Mouse (Mus musculus) embryonic fibroblast, embryonic 13.5 days (primary cell): ENCODE measurements around the gene Ergic1.

Source experiments
- CTCF ChIP-seq: IDR thresholded peaks from 2 replicates; pipeline ENCODE4 v1.5.1; 2011; ENCODE audit warnings: mild to moderate bottlenecking, control low read depth, low read length, moderate library complexity, borderline replicate concordance; ENCODE audit not compliant: insufficient read depth
- POLR2A ChIP-seq: IDR thresholded peaks from 2 replicates; pipeline ENCODE4 v1.6.1; 2011; ENCODE audit warnings: low read depth, mild to moderate bottlenecking, control low read depth, low read length, moderate library complexity

DNA sequence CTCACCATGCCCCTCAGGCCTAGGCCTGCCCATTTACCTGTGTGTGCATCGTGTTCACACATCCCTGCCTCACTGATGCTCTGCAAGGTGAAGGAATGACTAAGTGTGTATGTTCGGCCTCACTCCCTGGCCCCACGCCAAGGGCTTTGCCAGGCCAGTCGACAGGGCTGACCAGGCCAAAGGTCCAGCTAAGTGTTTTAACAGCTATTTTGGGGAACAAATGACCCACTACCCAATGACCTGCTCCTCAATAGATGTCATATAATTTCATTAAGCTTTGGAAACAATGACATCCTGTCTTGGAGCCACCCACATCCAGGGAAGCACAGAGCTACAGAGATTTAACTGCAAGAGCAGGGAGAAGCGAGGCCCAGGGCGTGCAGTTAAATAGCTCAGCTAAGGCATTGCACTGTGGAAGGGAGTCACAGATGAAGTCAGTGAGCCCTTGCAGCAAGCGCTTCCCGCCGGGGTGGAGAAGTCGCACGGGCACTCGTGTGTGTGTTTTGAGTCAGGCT lies 41.1 kb downstream of the Ergic1 start:
- no peak for TF ChIP-seq CTCF
- TF ChIP-seq POLR2A: no peak
